Mouse (Mus musculus): ENCODE data around the gene Fancc.
"Not testable (repeated sequence)": the region's sequence is repeated elsewhere in the genome, so short reads cannot be mapped to it uniquely, and the experiment has no call there.

Gene Fancc

GRCm38 (mm10) chr13:63416824-63417223, 80.3 kb downstream of the Fancc start:
- no peak for DNase-seq

- no peak for DNase-seq
Measured at GRCm38 (mm10) chr13:63412662-63413061, 84.4 kb downstream of the Fancc start.

GRCm38 (mm10) chr13:63411310-63412022, 85.6 kb downstream of the Fancc start:
- no peak for DNase-seq

GRCm38 (mm10) chr13:63410578-63411298, 86.3 kb downstream of the Fancc start:
- no peak for DNase-seq

GRCm38 (mm10) chr13:63405151-63405550, 91.9 kb downstream of the Fancc start:
- no peak for DNase-seq

- DNase-seq = no peak
Measured at GRCm38 (mm10) chr13:63404657-63405056, 92.4 kb downstream of the Fancc start.

- DNase-seq = no peak
Measured at GRCm38 (mm10) chr13:63402823-63403222, 94.3 kb downstream of the Fancc start.

- DNase-seq = no peak
Measured at GRCm38 (mm10) chr13:63400069-63400468, 97.0 kb downstream of the Fancc start.

GRCm38 (mm10) chr13:63397420-63397819, 99.7 kb downstream of the Fancc start:
- no peak for DNase-seq

- no peak for DNase-seq
Measured at GRCm38 (mm10) chr13:63394304-63395063, 102.6 kb downstream of the Fancc start.

- DNase-seq = no peak
Measured at GRCm38 (mm10) chr13:63385234-63385633, 111.8 kb downstream of the Fancc start.

GRCm38 (mm10) chr13:63384775-63385174, 112.3 kb downstream of the Fancc start:
- DNase-seq = no peak

- DNase-seq = no peak
Measured at GRCm38 (mm10) chr13:63382206-63382605, 114.9 kb downstream of the Fancc start.

GRCm38 (mm10) chr13:63373460-63374166, 123.5 kb downstream of the Fancc start:
- no peak for DNase-seq

GRCm38 (mm10) chr13:63361755-63362154, 135.3 kb downstream of the Fancc start:
- DNase-seq = no peak

GRCm38 (mm10) chr13:63360111-63360885, 136.8 kb downstream of the Fancc start:
- no peak for DNase-seq

- no peak for DNase-seq
Measured at GRCm38 (mm10) chr13:63359393-63359792, 137.7 kb downstream of the Fancc start.

GRCm38 (mm10) chr13:63356558-63356957, 140.5 kb downstream of the Fancc start:
- DNase-seq = peak in 1 of 2 experiments; percentile 55

- DNase-seq = no peak
Measured at GRCm38 (mm10) chr13:63356101-63356500, 141.0 kb downstream of the Fancc start.

GRCm38 (mm10) chr13:63353312-63353711, 143.8 kb downstream of the Fancc start:
- DNase-seq = not testable (repeated sequence)

- no peak for DNase-seq
Measured at GRCm38 (mm10) chr13:63350076-63350475, 147.0 kb downstream of the Fancc start.

- no peak for DNase-seq
Measured at GRCm38 (mm10) chr13:63347639-63348038, 149.4 kb downstream of the Fancc start.

Measured in spleen, adult 18-20 months (tissue).